Comparison of ENCODE assay signal across 19 mouse cellular contexts in the genomic region with DNA sequence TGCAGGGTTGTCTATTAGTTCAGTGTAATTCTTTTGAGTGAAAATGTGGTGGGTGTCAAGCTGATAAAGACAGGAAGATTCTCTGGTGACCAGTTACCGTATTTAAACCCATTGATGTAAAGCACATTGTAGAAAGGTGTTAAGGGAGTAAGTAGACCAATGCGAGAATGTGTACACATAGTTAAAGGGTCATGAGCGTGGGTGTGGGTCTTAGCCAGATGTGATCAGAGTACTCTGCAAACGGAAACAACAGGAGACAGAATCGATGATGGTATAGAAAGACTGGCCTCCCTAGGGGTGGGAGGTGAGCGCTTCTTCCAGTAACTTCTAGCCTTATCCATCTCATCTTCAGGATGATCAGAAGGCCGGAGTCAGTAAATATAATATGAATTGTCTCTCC. TPM values are rescaled to one million over a fixed set of nuclear protein-coding genes. Genes with fewer than 3 reads are reported as not detected.
DNase-seq lines count a peak whose midpoint lies in the region; ATAC-seq and TF ChIP-seq lines count a peak whose summit lies in the region.
"Had no signal": no experiment of that assay in that cellular context is flagged by ENCODE, and none has a peak within 500 bp of the region (broad histone marks: within the 10 kb centered on the region; RNA-seq: fewer than 3 reads in every experiment).

No protein-coding gene starts in this region.

- no peak for DNase-seq in cerebellum, adult 11 months
- DNase-seq in heart, adult 11 months, result peak; percentile 31
- no peak for DNase-seq in heart, adult 2 months
- DNase-seq in left cerebral cortex, adult 2 months (ENCODE audit: extremely low spot score in 1 of 2, low spot score in 2 of 2), result no peak
- no peak for DNase-seq in left cerebral cortex, postnatal 36 days (ENCODE audit: low spot score in 2 of 2)
- DNase-seq in liver, postnatal 0 days, result no peak
- no peak for DNase-seq in kidney, postnatal 4 days
- DNase-seq: adrenal gland, adult 8-10 months; adrenal gland, postnatal 36 days; B cell, adult 2 months had no signal

- H3K4me1 ChIP-seq in heart, adult 2 months (ENCODE audit: control insufficient read depth, insufficient read depth, low read length), result no peaks in the 10 kb centered on the region
- H3K4me1 ChIP-seq in liver, postnatal 0 days (ENCODE audit: insufficient read depth), result no peaks in the 10 kb centered on the region
- H3K4me1 ChIP-seq: embryonic facial prominence, embryonic 12.5 days; forebrain, embryonic 15.5 days; hindbrain, embryonic 10.5 days had no signal

- no peak overlapping the region for H3K9ac ChIP-seq in heart, adult 2 months (ENCODE audit: low read depth, low read length)
- H3K9ac ChIP-seq in liver, postnatal 0 days (replicated peaks), result no peak overlapping the region
- H3K9ac ChIP-seq: embryonic facial prominence, embryonic 12.5 days; forebrain, embryonic 15.5 days; hindbrain, embryonic 14.5 days had no signal

- no peaks in the 10 kb centered on the region for H3K27me3 ChIP-seq in heart, adult 2 months (ENCODE audit: control insufficient read depth, insufficient read depth, low read length)
- H3K27me3 ChIP-seq in liver, postnatal 0 days (ENCODE audit: insufficient read depth, low read length), result no peaks in the 10 kb centered on the region
- H3K27me3 ChIP-seq: embryonic facial prominence, embryonic 12.5 days; forebrain, embryonic 15.5 days had no signal

- intact Hi-C loops in heart, adult 2 months (cut with DNase I), result no loop called here
- intact Hi-C loops in left cerebral cortex, adult 2 months (cut with DNase I), result loop anchor here (5.0 to 10.0 kb wide), 4 partner anchors 109 to 337 kb away; a partner anchor contains a TSS
- intact Hi-C loops in left cerebral cortex, postnatal 36 days (cut with DNase I), result loop anchor here (5.0 to 10.0 kb wide), 3 partner anchors 109 to 331 kb away; a partner anchor contains a TSS

- H3K4me2 ChIP-seq in liver, postnatal 0 days (ENCODE audit: low read depth, low read length), result no peak overlapping the region
- H3K4me2 ChIP-seq: embryonic facial prominence, embryonic 12.5 days; forebrain, embryonic 15.5 days; heart, embryonic 11.5 days; hindbrain, embryonic 14.5 days had no signal

- WGBS in heart, adult 2 months, result 86% methylated on average over 7 of the region's 7 CpGs
- 67% methylated on average over 7 of the region's 7 CpGs for WGBS in liver, postnatal 0 days (ENCODE audit: insufficient replicate concordance)

- no peaks in the 10 kb centered on the region for H3K79me2 ChIP-seq in heart, adult 2 months (replicated peaks; ENCODE audit: control insufficient read depth, insufficient read depth, low read length)

- peak; percentile 1; the same call in 1 of the 2 replicates for ATAC-seq in cerebellum, adult (ENCODE audit: insufficient number of reproducible peaks, low FRiP score, low TSS enrichment)
- peak; percentile 76 for ATAC-seq in liver, postnatal 0 days
- ATAC-seq: CD4-positive, CD25-positive, alpha-beta regulatory T cell, adult 4 months; forebrain, embryonic 15.5 days had no signal

- TF ChIP-seq CTCF in heart, adult 2 months (IDR thresholded peaks at IDR 0.05), result no peak
- no peak for TF ChIP-seq CTCF in left cerebral cortex, adult 2 months (IDR thresholded peaks at IDR 0.05)
- no peak for TF ChIP-seq CTCF in liver, postnatal 0 days (IDR thresholded peaks at IDR 0.05; ENCODE audit: low read depth)

- no peaks in the 10 kb centered on the region for H3K36me3 ChIP-seq in heart, adult 2 months (ENCODE audit: control insufficient read depth, insufficient read depth, low read length)
- H3K36me3 ChIP-seq in liver, postnatal 0 days (replicated peaks; ENCODE audit: insufficient read depth, low read length), result no peaks in the 10 kb centered on the region
- H3K36me3 ChIP-seq: embryonic facial prominence, embryonic 12.5 days; forebrain, embryonic 15.5 days; G1E; hindbrain, embryonic 10.5 days had no signal

- no peak overlapping the region for H3K4me3 ChIP-seq in heart, adult 2 months
- no peak overlapping the region for H3K4me3 ChIP-seq in left cerebral cortex, adult 2 months
- no peak overlapping the region for H3K4me3 ChIP-seq in liver, postnatal 0 days (ENCODE audit: low read depth, low read length)
- H3K4me3 ChIP-seq: embryonic facial prominence, embryonic 12.5 days; forebrain, embryonic 15.5 days; hindbrain, embryonic 10.5 days had no signal

- no peak overlapping the region for H3K27ac ChIP-seq in heart, adult 2 months
- H3K27ac ChIP-seq in left cerebral cortex, adult 2 months, result peak overlapping the region; percentile 84
- peak overlapping the region; percentile 81 for H3K27ac ChIP-seq in liver, postnatal 0 days (ENCODE audit: low read depth)
- H3K27ac ChIP-seq: embryonic facial prominence, embryonic 12.5 days; forebrain, embryonic 15.5 days; hindbrain, embryonic 10.5 days; hindbrain, embryonic 14.5 days had no signal

- TF ChIP-seq EP300 in heart, adult 2 months (IDR thresholded peaks at IDR 0.05; ENCODE audit: insufficient read depth, low read depth, low read length), result no peak
- TF ChIP-seq EP300 in liver, postnatal 0 days (IDR thresholded peaks at IDR 0.05; ENCODE audit: low read depth), result no peak

- no peaks in the 10 kb centered on the region for H3K9me3 ChIP-seq in liver, postnatal 0 days (ENCODE audit: low read length)
- H3K9me3 ChIP-seq: embryonic facial prominence, embryonic 12.5 days; forebrain, embryonic 15.5 days; hindbrain, embryonic 10.5 days had no signal

- no peak for TF ChIP-seq POLR2A in heart, adult 2 months (IDR thresholded peaks at IDR 0.05; ENCODE audit: insufficient read depth, low read depth, low read length)

RNA-seq across cellular contexts. Expression of a gene that starts 8.2 kb away (rescaled TPM):
- total RNA-seq in heart, adult 2 months (2021), result 100 to 1,000 TPM in 1 of 2 experiments, 10 to 100 TPM in 1; 89.3 to 108 TPM
- 69.7 and 129 TPM in 2 replicates for polyA plus RNA-seq in heart, adult 2 months (2012; rRNA removed)
- total RNA-seq in left cerebral cortex, adult 2 months (2021), result under 1 TPM in 1 of 2 experiments, not detected in 1; 0.38 TPM
- total RNA-seq in left cerebral cortex, postnatal 36 days (2021), result under 1 TPM; 0.30 to 0.45 TPM
- 0.58 and 1.6 TPM in 2 replicates for polyA plus RNA-seq in liver, postnatal 0 days (2015; fragmentation: Nextera tagmentation; extraction: Ambion mirVana)
- total RNA-seq: G1E; granulocyte monocyte progenitor cell, adult 5-6 weeks had no signal
- polyA plus RNA-seq: forebrain, embryonic 15.5 days; G1E; hindbrain, embryonic 10.5 days had no signal

Comparison
In these comparisons a context has a peak if more than half of its experiments do, and no peak if none do; other contexts are left out.
1. RNA of a gene that starts 8.2 kb away (total RNA-seq): 89.3 to 108 TPM in heart, adult 2 months; 0.30 to 0.45 TPM in left cerebral cortex, postnatal 36 days and 0.38 TPM in left cerebral cortex, adult 2 months; every median in the first group is over 10 times any median in the second.